Mouse (Mus musculus) thymus, adult 2 months (tissue): ENCODE measurements around the gene Smok2b. TPM values are rescaled to one million over a fixed set of nuclear protein-coding genes. Genes with fewer than 3 reads are reported as not detected.
"Not testable (repeated sequence)": the region's sequence is repeated elsewhere in the genome, so short reads cannot be mapped to it uniquely, and the experiment has no call there.

Experiments
- DNase-seq: peaks from one replicate; pipeline ENCODE4 v3.0.0; 2021
- H3K27ac ChIP-seq: fragments of 200-500 bp; 2 replicates; pipeline ENCODE4 v1.5.1; 2012; ENCODE audit warnings: low read length, control low read depth; ENCODE audit not compliant: control insufficient read depth, insufficient read depth
- H3K27me3 ChIP-seq: fragments of 200-500 bp; 2 replicates; pipeline ENCODE4 v1.6.1; 2012; ENCODE audit warnings: mild to moderate bottlenecking, low read length, moderate library complexity, mixed read lengths; ENCODE audit not compliant: control insufficient read depth, insufficient read depth
- H3K36me3 ChIP-seq: fragments of 200-500 bp; 2 replicates; pipeline ENCODE4 v1.6.1; 2012; ENCODE audit warnings: mild to moderate bottlenecking, low read length, moderate library complexity; ENCODE audit not compliant: control insufficient read depth, insufficient read depth
- H3K4me1 ChIP-seq: fragments of 200-500 bp; replicated peaks from 2 replicates; pipeline ENCODE4 v1.6.1; 2012; ENCODE audit warnings: low read length; ENCODE audit not compliant: control insufficient read depth, insufficient read depth
- H3K4me3 ChIP-seq: fragments of 200-500 bp; 2 replicates; pipeline ENCODE4 v1.5.1; 2012; ENCODE audit warnings: mild to moderate bottlenecking, low read length, control low read depth, moderate library complexity; ENCODE audit not compliant: control insufficient read depth, insufficient read depth
- CTCF ChIP-seq: fragments of 200-500 bp; IDR thresholded peaks from 2 replicates; pipeline ENCODE4 v1.5.1; 2012; ENCODE audit warnings: mild to moderate bottlenecking, control low read depth, low read length, moderate library complexity, borderline replicate concordance; ENCODE audit not compliant: control insufficient read depth, poor library complexity, insufficient read depth; ENCODE audit errors: extremely low read depth
- POLR2A ChIP-seq: fragments of 200-500 bp; IDR thresholded peaks from 2 replicates; pipeline ENCODE4 v1.6.1; 2012; ENCODE audit warnings: mild to moderate bottlenecking, low read length, control low read depth, moderate library complexity; ENCODE audit not compliant: control insufficient read depth, poor library complexity, insufficient read depth; ENCODE audit errors: extremely low read depth
- WGBS: fragments of 180-500 bp; shearing (Covaris S2); methylation state at CpG from one replicate; pipeline ENCODE4 v1.1.7; 2018; 5-methylcytosine and 5-hydroxymethylcytosine counted together
- polyA plus RNA-seq: library from polyadenylated mRNA; depleted of rRNA; stranded (reverse); fragments of >200 nt; gene quantifications from 2 replicates; pipeline ENCODE4 v1.2.3, GENCODE M21; 2012

Smok2b gene
- polyA plus RNA-seq, 1 experiment: not detected

DNA sequence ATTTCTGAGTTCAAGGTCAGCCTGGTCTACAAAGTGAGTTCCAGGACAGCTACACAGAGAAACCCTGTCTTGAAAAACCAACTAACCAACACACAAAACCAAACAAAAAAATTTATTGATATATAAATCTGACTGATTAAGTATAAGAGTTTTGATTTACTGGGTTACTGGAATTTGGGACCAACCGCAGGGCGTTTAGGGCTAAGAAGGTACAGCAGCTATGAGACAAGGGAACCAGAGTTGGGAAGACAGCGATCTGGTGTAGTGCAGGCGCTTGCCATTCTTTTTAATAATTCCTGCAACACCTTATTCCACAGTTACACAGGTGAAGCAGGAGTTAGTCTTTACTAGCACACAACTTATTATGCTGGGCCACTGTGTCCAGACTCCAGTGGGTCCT, 28.5 kb upstream of the Smok2b start:
- not testable (repeated sequence) for DNase-seq, H3K4me3 ChIP-seq, H3K36me3 ChIP-seq, H3K4me1 ChIP-seq, H3K27me3 ChIP-seq, H3K27ac ChIP-seq
- WGBS: 92% methylated on average over 4 of the region's 4 CpGs

DNA sequence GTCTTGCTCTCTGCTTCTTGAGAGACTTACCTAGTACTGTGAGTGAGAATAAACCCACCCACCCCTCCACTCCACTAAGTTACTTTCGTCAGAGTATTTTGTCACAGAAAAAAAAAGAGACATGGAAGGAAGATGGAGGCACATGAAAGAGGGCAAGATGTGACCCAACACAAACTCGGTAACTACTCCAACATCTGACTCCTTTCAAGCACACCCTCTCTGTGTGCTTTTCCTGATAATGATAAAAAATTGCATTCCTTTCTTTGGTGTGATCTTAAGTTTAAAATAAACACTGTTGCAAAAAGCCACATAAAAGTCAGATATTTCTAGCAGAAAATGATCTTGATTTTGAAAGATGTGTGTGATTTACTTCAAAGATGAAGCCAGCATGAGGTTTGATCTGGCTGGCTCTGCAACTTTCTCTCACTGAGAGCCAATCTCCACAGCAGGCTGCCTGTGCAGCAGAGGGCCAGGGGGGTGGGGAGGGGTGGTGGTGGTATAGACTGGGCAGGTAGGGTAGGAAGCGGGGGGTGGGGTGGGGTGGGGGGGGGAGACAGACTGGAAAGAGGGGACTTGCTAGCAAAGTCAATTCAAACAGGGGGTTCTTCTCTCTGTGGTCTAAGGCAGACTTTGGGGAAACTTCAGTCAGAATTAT, 27.5 kb upstream of the Smok2b start:
- not testable (repeated sequence) for H3K36me3 ChIP-seq, H3K27me3 ChIP-seq, H3K27ac ChIP-seq, H3K4me1 ChIP-seq, DNase-seq, H3K4me3 ChIP-seq
- WGBS: 87% methylated on average over 2 of the region's 3 CpGs

DNA sequence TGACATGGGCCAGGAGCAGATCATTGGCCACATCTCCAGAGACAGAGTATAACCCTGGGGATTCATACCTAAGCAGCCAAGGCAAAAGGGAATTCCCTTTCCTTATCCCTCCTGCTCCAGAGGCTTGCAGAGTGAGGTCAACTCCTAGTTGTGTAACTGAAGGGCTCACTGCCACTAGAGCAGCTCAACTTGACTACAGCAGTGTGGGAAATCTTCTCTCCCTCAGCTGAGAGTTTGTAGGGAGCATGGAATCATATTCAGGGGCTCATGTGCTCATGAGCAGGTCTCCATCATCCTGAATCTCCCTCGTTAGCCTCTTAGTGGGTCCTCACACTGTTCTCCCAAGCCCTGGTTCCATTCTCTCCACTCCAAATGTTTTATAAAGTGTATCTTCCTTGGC, 24.8 kb upstream of the Smok2b start:
- WGBS: 86% methylated on average over 1 of the region's 1 CpGs
- not testable (repeated sequence) for DNase-seq, H3K4me3 ChIP-seq, H3K36me3 ChIP-seq, H3K27ac ChIP-seq, H3K4me1 ChIP-seq, H3K27me3 ChIP-seq

DNA sequence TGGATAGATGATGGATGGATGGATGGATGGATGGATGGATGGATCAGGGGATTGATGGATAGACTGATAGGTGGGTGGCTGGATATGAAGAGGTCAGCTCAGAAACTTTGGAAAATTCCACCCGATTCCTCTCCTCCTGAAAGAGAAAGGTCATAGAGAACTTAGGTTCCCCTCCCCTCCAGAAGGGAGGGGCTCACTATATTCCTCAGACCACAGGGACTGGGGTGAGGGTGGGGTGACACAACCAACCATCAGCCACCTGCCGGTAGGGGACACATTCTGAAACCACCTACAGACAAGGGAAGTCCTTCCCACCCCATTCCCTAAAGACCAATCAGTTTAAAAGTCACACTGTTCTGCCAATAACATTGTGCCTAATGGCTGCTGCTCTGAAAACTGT, 23.6 kb upstream of the Smok2b start:
- WGBS: 94% methylated on average over 2 of the region's 2 CpGs
- Histone ChIP-seq H3K27ac (no peak overlapping the region), H3K4me3 (no peak overlapping the region), H3K27me3 (no peaks in the 10 kb centered on the region), H3K4me1 (no peaks in the 10 kb centered on the region), H3K36me3 (no peaks in the 10 kb centered on the region)
- DNase-seq: no peak
- TF ChIP-seq POLR2A (no peak), CTCF (no peak)

DNA sequence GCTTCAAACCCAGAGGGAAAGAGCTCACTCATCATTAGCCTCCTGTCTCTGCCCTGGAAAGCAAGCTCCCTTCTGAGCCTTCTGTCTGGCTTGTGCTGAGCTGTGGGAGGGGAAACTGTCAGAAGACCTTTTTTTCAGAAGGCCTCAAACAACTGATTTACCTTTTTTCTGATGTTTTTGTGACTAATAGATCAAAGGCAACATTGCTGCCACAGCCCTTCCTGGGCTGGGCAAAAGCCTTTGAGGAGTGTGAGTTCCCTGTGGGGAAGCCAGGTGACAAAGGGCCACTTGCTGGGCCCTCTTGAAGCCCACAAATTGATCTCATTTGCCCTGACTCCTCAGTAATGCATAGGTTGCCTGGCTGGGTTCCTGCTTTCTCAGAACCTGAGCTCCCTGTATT, 21.6 kb upstream of the Smok2b start:
- not testable (repeated sequence) for H3K27ac ChIP-seq, H3K36me3 ChIP-seq, H3K4me1 ChIP-seq, H3K27me3 ChIP-seq, DNase-seq, H3K4me3 ChIP-seq

DNA sequence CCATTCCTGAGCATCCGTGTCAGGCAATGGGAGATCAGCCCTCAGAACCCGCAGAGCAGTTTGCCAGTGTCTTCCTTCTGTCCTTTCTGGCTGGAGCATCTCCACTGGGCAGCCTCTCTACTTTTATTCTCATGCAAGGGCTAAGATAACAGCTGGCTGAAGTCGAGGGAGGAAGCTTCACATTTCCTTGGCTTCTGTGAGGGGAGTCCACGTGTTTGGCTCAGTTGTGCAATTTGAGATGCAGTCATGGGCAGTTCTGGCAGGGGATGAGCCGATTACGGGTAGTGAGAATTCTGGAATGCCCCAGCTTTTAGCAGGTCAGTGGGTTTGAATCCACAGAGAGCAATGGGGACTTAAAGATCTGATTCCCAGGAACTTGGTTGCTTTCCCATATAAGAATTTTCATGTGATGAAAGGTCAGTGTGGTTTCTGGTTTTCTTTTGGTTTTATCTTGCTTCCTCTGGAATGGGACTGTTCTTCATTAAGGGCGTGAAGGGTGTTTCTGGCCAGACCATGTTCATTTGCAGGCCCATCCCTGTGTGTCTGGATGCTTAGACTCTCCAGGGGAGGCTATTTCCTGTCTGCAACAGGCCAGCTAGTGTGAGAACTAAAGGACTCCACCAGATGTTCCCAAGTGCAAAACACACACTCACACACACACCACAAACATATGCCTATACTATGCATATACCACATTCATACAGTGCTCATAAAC, 17.8 kb upstream of the Smok2b start:
- no peaks in the 10 kb centered on the region for H3K4me1 ChIP-seq
- 74% methylated on average over 7 of the region's 7 CpGs for WGBS
- DNase-seq: no peak
- H3K4me3 ChIP-seq: no peak overlapping the region
- H3K27me3 ChIP-seq: no peaks in the 10 kb centered on the region
- H3K36me3 ChIP-seq: no peaks in the 10 kb centered on the region
- H3K27ac ChIP-seq: no peak overlapping the region
- TF ChIP-seq POLR2A: no peak
- no peak for TF ChIP-seq CTCF

DNA sequence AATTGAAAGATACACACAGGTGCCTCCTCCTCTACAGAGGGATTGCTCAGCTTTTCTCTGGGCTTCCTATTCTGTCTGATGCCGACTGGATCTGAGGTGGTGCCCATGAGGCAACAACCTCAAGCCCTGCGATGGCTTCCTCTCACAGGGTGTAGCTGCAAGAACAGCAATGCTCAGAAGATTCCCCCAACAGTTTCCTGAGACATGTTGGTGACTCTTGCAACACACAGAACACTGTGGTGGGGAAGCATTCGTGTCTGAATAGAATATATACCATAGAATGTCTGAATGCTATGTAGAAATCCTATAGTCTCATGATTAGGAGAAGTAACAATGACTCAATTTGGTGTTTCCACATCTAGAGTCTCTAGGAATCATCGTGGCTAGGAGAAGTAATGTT, 15.9 kb upstream of the Smok2b start:
- no peaks in the 10 kb centered on the region for H3K36me3 ChIP-seq
- no peaks in the 10 kb centered on the region for H3K27me3 ChIP-seq
- DNase-seq: no peak
- H3K27ac ChIP-seq: no peak overlapping the region
- H3K4me3 ChIP-seq: no peak overlapping the region
- no peak for TF ChIP-seq POLR2A
- no peak for TF ChIP-seq CTCF
- 62% methylated on average over 4 of the region's 4 CpGs for WGBS
- H3K4me1 ChIP-seq: no peaks in the 10 kb centered on the region
